Mouse (Mus musculus) right cerebral cortex, adult 2 months (tissue): ENCODE results near the gene Adamts1.

Experiments used
- DNase-seq, 2 experiments: peaks; one replicate each; pipeline ENCODE4 v3.0.0; 2021 to 2022; ENCODE audit warnings: low spot score in 2 of 2

Adamts1 gene

GRCm38 (mm10) chr16:85802954-85803353 is at the start of gene Adamts1:
Gene Adamts1 (minus strand): TSS chr16:85803113.
- peak; percentile 38 to 60 for DNase-seq

GRCm38 (mm10) chr16:85827066-85827465 is 24.2 kb upstream of the Adamts1 start:
- no peak for DNase-seq

DNA sequence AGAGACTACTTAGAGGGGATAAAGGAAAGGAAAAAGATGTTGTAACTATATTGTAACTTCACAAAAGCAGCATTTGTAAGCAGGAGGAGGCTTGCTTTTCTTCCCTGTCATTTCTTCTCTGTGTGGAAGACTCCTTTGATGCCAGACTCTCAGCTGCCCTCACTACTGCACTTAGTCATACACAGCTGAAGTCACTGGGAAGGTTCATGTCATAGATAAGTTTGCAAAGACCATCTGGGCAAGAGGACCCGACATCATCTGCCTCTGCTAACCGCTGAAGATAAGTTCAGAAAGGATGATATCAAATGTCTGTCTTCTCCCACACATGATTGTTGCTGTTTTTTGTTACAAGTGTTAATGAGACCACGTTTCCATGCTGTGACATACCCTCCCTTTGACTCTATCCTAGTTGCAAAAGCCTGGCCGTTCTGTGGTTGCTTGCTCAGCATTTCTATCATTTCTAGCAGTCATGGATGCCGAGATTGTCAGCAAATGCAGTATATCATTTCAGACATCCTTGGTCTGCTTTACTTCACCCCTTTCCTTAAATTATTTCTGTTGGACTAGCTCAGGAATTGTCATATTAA is 19.5 kb upstream of the Adamts1 start:
- no peak for DNase-seq

GRCm38 (mm10) chr16:85819808-85820458 is 17.0 kb upstream of the Adamts1 start:
- no peak for DNase-seq

GRCm38 (mm10) chr16:85814116-85814515 is 11.2 kb upstream of the Adamts1 start:
- no peak for DNase-seq

DNA sequence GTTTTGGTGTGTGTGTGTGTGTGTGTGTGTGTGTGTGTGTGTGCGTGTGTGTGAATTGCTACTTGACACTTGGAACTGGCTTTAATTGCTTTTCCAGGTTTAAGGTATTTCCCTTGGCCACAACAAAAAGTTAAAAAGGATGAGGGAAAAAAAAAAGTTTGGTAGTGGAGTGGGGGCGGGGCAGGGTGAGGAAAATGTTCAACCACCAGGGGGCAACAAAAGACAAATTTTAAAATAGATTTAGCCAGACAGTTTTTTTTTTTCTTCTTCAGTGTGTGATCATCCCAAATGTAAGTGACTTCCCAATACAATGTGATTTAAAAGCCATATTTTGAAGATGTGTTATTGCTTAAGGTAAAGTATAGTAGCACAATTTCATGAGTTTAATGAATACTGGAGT is 4.7 kb upstream of the Adamts1 start:
- DNase-seq = peak; percentile 55

DNA sequence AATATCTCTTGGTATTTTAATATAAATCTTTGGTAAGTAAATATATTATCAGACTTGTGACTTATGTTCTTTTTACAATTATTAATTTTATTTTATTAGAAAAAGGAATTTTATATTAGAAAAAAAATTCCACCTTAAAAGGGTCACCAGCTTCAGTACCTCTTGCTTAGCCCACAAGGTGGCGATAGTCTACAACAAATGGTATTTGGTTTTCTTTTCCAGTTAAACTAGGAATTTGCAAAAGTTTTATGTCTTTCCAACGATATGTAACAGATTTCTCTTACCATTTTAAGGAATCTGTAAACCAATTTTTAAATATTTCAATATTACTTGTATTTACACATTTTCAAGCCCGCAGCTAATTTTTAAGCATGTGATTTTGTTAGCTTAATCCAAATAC is 4.2 kb upstream of the Adamts1 start:
- DNase-seq = peak; percentile 58 to 75

DNA sequence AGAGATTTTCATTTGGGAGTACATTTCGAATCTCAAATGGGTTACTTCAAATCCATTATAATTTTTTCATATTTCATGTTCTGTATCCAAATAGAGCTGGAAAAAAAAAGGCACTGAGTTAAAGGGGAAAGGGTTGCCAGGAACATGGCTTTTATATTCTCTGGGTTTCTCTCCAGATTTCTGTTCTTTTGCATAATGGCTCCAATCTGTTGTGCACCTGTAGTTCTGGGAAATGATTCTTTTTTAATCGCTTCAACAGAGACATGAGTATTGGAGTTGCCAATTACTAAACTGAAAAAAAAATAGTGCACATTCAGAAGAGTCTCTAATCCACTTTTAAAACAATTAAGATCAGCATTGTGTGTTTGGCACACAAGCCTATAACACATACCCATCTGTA is 2.7 kb upstream of the Adamts1 start:
- no peak for DNase-seq

DNA sequence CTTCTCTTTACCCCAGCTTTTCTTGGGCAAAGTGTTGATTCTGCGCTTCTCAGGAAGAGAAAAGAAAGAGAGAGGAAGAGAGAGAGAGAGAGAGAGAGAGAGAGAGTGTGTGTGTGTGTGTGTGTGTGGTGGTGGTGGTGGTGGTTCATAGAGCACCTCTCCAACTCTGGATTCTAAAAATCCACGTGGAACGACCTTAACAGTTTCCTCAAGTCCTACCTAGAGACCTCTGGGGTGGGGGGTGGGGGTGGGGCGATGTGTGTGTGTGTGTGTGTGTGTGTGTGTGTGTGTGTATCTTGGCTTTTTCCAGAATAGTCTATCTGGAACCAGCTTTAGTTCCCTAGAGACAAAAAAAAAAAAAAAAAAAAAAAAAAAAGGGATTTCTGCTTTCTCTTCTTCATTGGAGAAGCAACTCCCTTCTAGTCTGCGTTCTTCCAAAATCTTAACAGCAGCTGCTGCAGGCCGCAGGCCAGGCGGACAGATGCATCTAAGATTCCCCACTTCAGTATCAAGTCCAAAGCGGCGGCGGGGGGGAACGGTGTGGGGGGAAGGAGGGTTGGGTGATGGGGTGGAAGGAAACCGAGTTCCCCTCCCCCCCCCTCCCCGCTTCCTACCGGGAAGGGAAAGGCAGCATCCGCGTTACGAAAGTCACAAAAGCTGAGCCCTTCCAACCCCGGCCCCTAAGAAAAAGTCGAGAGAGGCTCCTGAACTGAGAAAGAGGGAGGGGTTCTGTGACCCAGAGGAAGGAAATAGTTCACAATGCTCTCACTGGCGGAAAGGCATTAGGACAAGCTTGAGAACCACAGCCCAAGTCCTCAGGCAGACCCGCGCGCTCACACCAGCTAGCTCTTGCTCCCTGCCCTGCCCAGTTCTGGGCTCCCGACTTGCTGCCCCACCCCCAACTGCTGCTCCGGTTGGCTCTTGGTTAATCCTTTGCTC is 969 bp upstream of the Adamts1 start:
- DNase-seq = peak in 1 of 2 experiments; percentile 20

DNA sequence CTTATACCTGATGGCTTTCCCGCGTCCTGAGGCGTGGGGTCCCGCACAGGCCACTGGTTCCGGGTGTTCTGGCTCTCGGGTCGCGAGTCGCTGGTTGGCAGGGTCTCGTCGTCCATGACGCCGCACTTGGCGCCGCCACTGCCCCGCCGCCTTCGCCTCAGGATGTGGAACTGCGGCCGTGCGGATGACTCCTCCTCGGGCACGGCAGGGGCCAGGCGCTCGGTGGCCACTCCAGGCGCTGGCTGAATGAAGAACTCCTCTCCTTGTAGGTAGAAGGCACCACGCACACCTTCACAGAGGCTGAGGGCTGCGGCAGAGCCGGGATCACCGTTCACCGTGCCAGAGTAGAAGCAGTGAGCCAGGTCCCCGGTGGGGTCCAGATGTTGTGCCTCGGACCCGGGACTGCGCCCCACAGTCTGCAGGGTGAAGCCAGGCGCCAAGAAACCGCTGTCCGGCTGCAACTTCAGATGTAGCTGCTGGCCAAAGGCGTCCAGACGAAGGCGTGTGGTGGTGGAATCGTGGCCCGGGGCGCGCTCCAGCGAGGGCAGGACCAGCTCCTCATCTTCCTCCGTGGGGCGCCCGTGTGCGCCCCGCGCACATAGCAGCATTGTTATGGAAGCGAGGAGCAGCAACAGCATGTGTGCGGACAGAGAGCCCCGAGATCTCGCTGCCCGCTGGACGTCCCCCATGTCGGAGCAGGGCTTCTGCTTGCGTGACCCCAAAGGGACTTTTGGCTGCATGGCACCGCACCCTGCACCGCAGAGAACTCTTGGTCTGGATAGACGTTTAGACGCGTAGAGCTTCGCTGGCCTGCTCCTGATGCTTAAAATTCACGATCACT is 722 bp downstream of the Adamts1 start:
- peak; percentile 10 to 31 for DNase-seq

DNA sequence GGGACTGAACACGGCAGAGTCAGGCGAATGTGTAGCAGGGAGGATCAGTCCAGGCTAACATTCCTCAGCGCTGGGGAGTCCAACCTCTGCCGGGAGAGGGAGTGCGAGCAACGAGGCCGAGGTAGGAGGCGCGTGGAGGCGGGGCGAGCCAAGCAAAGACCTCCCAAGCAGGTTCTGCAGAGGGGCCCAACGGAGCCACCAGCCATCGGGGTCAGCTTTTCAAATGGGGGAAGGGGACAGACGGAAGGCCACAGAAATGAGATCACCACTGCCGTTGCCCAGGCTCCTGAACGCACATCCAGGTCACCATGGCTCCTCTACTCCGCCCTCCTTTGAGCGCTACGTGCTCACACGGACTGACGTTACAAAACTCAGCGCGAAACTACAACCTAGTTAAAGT is 1.7 kb downstream of the Adamts1 start:
- DNase-seq = peak; percentile 77 to 84

DNA sequence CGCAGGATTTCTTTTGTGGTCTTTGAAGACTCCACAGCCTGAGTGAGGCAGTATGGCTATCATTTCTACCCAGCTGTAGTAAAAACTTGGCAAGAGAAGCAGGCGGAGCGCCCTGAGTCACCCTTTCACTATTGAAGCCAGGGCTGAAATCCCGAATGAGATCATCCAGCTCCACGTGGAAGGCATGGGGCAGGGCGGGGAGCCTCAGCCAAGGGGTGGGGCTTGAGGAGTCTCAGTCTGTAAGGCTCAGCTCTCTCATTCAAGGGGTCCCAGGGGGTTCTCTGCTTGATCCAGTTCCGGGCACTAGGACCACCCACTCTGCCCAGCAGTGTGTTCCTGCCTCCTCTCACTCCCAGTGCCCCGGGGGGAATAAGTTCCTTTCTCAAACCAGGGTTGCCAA is 2.2 kb downstream of the Adamts1 start:
- peak; percentile 77 to 80 for DNase-seq

- DNase-seq = no peak
These were observed 2.9 kb downstream of the Adamts1 start for GRCm38 (mm10) chr16:85799971-85800370.

- no peak for DNase-seq
These were observed 4.6 kb downstream of the Adamts1 start for GRCm38 (mm10) chr16:85798334-85798733.

GRCm38 (mm10) chr16:85797161-85797560 is 5.8 kb downstream of the Adamts1 start:
- no peak for DNase-seq

DNA sequence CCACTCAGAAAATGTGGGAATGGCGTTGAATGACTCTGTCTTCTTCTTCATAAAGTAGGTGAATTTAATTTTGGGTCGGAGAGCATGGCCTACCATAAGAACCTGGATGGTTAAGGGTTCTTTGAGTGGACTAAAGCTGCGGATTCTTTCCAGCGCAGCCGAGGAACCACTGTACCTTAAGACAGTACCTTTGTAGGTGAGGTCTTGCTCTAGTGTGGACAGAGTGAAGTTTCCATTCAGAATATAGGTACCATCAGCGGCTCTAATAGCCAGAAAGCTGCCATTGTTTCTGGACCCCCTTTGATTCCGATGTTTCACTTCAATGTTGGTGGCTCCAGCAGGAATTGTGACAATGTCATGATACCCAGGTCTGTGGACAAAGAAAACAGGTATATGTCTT is 7.2 kb downstream of the Adamts1 start:
- DNase-seq = no peak

GRCm38 (mm10) chr16:85793166-85793830 is 9.6 kb downstream of the Adamts1 start:
- no peak for DNase-seq

DNA sequence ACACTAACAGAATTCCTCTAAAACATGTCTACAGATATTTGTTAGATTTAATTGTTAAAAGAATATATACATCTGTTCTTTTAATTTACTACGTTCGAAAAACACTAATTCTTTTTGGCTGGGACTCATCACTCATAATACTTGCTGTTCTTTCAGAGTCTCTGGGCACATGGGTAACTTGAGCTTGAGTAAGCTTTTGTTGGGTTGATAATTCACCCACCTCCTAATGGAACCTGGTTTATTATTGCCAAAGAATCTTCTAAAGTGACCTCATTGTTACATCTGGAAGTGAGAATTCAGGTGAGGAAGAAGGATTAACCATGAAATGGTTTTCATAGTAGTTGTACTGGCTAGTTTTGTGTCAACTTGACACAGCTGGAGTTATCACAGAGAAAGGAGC is 21.8 kb downstream of the Adamts1 start:
- DNase-seq = no peak

- DNase-seq = no peak
These were observed 23.1 kb downstream of the Adamts1 start for GRCm38 (mm10) chr16:85779775-85780174.

DNA sequence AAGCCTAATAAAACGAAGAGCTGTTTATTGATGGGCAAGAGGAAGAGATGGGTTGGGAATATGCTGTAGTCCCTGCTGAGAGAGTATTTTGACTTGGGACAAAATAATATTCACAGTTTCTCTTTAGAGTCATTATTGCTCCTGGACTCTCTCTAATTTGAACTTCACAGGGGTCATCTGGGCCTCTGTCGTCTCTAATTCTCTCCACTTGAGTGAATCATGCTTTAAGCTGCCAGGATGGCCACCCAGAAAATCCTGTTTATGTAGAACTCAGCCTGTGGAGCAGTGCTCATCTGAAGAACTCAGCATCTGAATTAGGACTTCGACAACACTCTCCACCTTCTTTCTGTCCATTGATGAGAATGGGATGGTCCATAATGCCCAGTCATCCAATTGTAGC is 30.6 kb downstream of the Adamts1 start:
- no peak for DNase-seq

DNA sequence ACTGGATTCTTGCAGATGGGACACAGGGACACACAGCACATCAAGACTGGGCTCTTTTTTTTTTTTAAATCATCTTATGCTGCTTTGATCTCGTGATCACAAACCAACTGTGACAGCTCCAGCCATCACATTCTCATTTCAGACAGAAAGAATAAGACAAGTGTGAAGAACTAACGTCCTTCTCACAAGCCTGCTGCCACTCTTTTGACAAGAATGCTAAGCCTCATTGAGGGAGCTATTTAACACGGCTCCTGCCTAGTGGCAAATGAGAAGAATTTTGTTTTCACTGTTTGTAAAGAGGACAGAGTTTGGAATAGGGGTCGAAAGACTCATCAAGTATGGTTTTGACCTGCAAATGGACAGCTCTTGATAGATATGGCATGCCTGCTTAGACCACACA is 35.6 kb downstream of the Adamts1 start:
- no peak for DNase-seq
